Mouse (Mus musculus): ENCODE results near the gene Gm14443. TPM values are rescaled to one million over a fixed set of nuclear protein-coding genes. Genes with fewer than 3 reads are reported as not detected.
"Not testable (repeated sequence)": the region's sequence is repeated elsewhere in the genome, so short reads cannot be mapped to it uniquely, and the experiment has no call there.

The Gm14443 gene
- polyA plus RNA-seq, 2 experiments: 1.1 to 1.7 TPM

DNA sequence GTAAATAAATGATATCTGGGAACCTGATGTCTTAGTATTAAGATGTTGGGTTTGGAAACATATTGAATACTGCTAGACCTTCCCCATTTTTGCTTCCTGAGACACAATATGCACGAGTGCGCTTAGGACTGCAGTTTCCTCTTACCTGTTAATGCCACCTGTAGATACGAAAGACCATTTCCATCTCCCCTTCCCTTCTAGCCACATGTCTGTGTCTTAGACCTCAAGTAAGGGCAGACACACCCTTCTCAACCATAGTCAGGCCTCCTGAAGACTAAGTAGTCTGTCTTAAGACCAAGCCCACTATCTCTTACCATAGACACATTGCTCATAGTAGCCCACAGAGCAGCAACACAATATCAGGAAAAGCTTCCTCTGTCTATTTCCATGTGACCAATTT lies 3.5 kb downstream of the Gm14443 start:
- H3K9me3 ChIP-seq (ENCODE audit: control insufficient read depth, low read length): no peaks in the 10 kb centered on the region
- no peak for TF ChIP-seq POLR2A (IDR thresholded peaks at IDR 0.05; ENCODE audit: borderline replicate concordance, extremely low read depth, insufficient read depth, insufficient read length)
- 89% methylated on average over 3 of the region's 3 CpGs for WGBS

DNA sequence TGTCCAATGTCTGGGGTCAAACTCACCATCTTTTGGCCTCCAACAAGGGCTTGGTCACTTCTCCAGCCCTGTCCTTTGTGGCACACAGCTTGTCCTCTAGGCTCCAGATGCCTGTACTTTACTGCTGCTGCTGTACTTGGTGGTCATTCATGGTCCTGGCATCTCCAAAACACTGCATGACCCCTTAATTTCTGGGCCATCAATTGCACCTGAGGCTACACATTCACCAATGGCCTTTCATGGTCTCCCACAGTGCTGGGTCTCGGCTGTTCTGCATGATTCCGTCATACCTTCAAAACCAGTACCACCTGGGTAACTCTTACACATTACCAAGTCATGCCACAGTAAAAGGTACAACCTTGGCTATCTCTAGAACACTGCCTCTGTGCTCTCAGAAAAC lies 8.8 kb downstream of the Gm14443 start:
- H3K9me3 ChIP-seq (ENCODE audit: control insufficient read depth, low read length); H3K9ac ChIP-seq (ENCODE audit: low read depth, low read length, severe bottlenecking); DNase-seq (ENCODE audit: low spot score); H3K4me3 ChIP-seq (replicated peaks; ENCODE audit: low read length); H3K4me1 ChIP-seq (ENCODE audit: control insufficient read depth, insufficient read depth, low read length); ATAC-seq (ENCODE audit: low FRiP score, low read depth); H3K4me2 ChIP-seq (replicated peaks; ENCODE audit: low read depth, low read length, severe bottlenecking); H3K27me3 ChIP-seq (ENCODE audit: control insufficient read depth, insufficient read depth, low read length); H3K36me3 ChIP-seq (ENCODE audit: control insufficient read depth, insufficient read depth, low read length); H3K27ac ChIP-seq (replicated peaks; ENCODE audit: low read depth, low read length): not testable (repeated sequence)
- 87% methylated on average over 2 of the region's 2 CpGs for WGBS

More for the DNA sequence above, 3.5 kb downstream of the Gm14443 start:
- Histone ChIP-seq H3K9ac (ENCODE audit: low read depth, low read length, severe bottlenecking) (no peak overlapping the region), H3K27ac (replicated peaks; ENCODE audit: low read depth, low read length) (no peak overlapping the region), H3K4me2 (replicated peaks; ENCODE audit: low read depth, low read length, severe bottlenecking) (no peak overlapping the region), H3K36me3 (ENCODE audit: control insufficient read depth, insufficient read depth, low read length) (no peaks in the 10 kb centered on the region), H3K27me3 (ENCODE audit: control insufficient read depth, insufficient read depth, low read length) (no peaks in the 10 kb centered on the region), H3K4me3 (replicated peaks; ENCODE audit: low read length) (no peak overlapping the region), H3K4me1 (ENCODE audit: control insufficient read depth, insufficient read depth, low read length) (no peaks in the 10 kb centered on the region)
- ATAC-seq (ENCODE audit: low FRiP score, low read depth) (no peak), DNase-seq (ENCODE audit: low spot score) (no peak)

DNA sequence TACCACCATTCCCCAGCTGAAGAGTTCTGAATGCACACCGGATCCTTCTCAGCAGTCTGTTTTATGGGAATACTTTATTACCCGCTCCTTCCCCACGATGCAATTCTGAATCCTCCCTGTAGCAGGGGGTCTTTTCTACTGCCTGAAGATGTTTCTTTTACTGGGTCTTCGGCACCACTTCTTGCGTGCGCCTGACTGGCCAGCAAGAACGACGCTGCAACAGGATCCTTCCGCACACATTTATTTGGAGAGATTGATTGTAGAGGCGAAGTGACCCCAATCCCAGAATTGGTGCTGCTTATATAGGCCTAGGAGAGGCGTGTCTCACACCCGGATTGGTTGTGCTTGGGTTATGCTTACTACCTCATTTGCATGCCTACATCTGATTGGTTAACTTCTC lies 10.6 kb downstream of the Gm14443 start:
- not testable (repeated sequence) for H3K4me2 ChIP-seq (replicated peaks; ENCODE audit: low read depth, low read length, severe bottlenecking); H3K9me3 ChIP-seq (ENCODE audit: control insufficient read depth, low read length); H3K27me3 ChIP-seq (ENCODE audit: control insufficient read depth, insufficient read depth, low read length); H3K4me1 ChIP-seq (ENCODE audit: control insufficient read depth, insufficient read depth, low read length); ATAC-seq (ENCODE audit: low FRiP score, low read depth); H3K4me3 ChIP-seq (replicated peaks; ENCODE audit: low read length); H3K36me3 ChIP-seq (ENCODE audit: control insufficient read depth, insufficient read depth, low read length); H3K27ac ChIP-seq (replicated peaks; ENCODE audit: low read depth, low read length); H3K9ac ChIP-seq (ENCODE audit: low read depth, low read length, severe bottlenecking); DNase-seq (ENCODE audit: low spot score)
- WGBS: 96% methylated on average over 12 of the region's 12 CpGs

GRCm38 (mm10) chr2:175161438-175161837 lies 14.2 kb downstream of the Gm14443 start:
- H3K4me1 ChIP-seq (ENCODE audit: control insufficient read depth, insufficient read depth, low read length); DNase-seq (ENCODE audit: low spot score); H3K27ac ChIP-seq (replicated peaks; ENCODE audit: low read depth, low read length); ATAC-seq (ENCODE audit: low FRiP score, low read depth); H3K9ac ChIP-seq (ENCODE audit: low read depth, low read length, severe bottlenecking); H3K4me2 ChIP-seq (replicated peaks; ENCODE audit: low read depth, low read length, severe bottlenecking); H3K9me3 ChIP-seq (ENCODE audit: control insufficient read depth, low read length); H3K36me3 ChIP-seq (ENCODE audit: control insufficient read depth, insufficient read depth, low read length); H3K4me3 ChIP-seq (replicated peaks; ENCODE audit: low read length); H3K27me3 ChIP-seq (ENCODE audit: control insufficient read depth, insufficient read depth, low read length): not testable (repeated sequence)
- WGBS: 90% methylated on average over 4 of the region's 4 CpGs

GRCm38 (mm10) chr2:175158642-175159041 lies 17.0 kb downstream of the Gm14443 start:
- no peak overlapping the region for H3K4me2 ChIP-seq (replicated peaks; ENCODE audit: low read depth, low read length, severe bottlenecking)
- H3K4me3 ChIP-seq (replicated peaks; ENCODE audit: low read length): no peak overlapping the region
- 86% methylated on average over 3 of the region's 3 CpGs for WGBS
- H3K27ac ChIP-seq (replicated peaks; ENCODE audit: low read depth, low read length): no peak overlapping the region
- no peak overlapping the region for H3K9ac ChIP-seq (ENCODE audit: low read depth, low read length, severe bottlenecking)
- no peaks in the 10 kb centered on the region for H3K36me3 ChIP-seq (ENCODE audit: control insufficient read depth, insufficient read depth, low read length)
- ATAC-seq (ENCODE audit: low FRiP score, low read depth): no peak
- 0 out of 2 replicates have a peak, but pooled peaks cover 3% of the 10 kb centered on the region for H3K9me3 ChIP-seq (ENCODE audit: control insufficient read depth, low read length)
- H3K4me1 ChIP-seq (ENCODE audit: control insufficient read depth, insufficient read depth, low read length): no peaks in the 10 kb centered on the region
- H3K27me3 ChIP-seq (ENCODE audit: control insufficient read depth, insufficient read depth, low read length): no peaks in the 10 kb centered on the region
- DNase-seq (ENCODE audit: low spot score): no peak
- no peak for TF ChIP-seq POLR2A (IDR thresholded peaks at IDR 0.05; ENCODE audit: borderline replicate concordance, extremely low read depth, insufficient read depth, insufficient read length)

DNA sequence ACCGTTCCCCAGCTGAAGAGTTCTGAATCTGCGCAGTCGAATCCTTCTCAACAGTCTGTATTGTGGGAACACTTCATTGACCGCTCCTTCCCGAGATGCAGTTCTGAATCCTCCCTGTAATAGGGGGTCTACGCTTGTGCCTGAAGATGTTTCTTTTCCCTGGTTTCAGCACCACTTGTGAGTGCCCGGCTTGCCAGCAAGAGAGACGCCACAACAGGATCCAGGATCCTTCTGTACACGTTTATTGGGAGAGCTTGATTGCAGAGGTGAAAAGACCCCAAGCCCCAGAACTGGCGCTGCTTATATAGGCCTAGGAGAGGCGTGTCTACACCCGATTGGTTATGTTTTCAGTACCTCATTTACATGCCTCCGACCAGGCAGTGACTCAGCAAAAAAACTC lies 19.0 kb downstream of the Gm14443 start:
- Histone ChIP-seq H3K27me3 (ENCODE audit: control insufficient read depth, insufficient read depth, low read length) (no peaks in the 10 kb centered on the region), H3K36me3 (ENCODE audit: control insufficient read depth, insufficient read depth, low read length) (no peaks in the 10 kb centered on the region), H3K4me2 (replicated peaks; ENCODE audit: low read depth, low read length, severe bottlenecking) (no peak overlapping the region), H3K9me3 (ENCODE audit: control insufficient read depth, low read length) (0 out of 2 replicates have a peak, but pooled peaks cover 3% of the 10 kb centered on the region), H3K9ac (ENCODE audit: low read depth, low read length, severe bottlenecking) (no peak overlapping the region), H3K4me1 (ENCODE audit: control insufficient read depth, insufficient read depth, low read length) (no peaks in the 10 kb centered on the region), H3K27ac (replicated peaks; ENCODE audit: low read depth, low read length) (no peak overlapping the region), H3K4me3 (replicated peaks; ENCODE audit: low read length) (no peak overlapping the region)
- DNase-seq (ENCODE audit: low spot score) (no peak), ATAC-seq (ENCODE audit: low FRiP score, low read depth) (no peak)
- no peak for TF ChIP-seq POLR2A (IDR thresholded peaks at IDR 0.05; ENCODE audit: borderline replicate concordance, extremely low read depth, insufficient read depth, insufficient read length)
- WGBS: 91% methylated on average over 13 of the region's 13 CpGs

- not testable (repeated sequence) for H3K9me3 ChIP-seq (ENCODE audit: control insufficient read depth, low read length); ATAC-seq (ENCODE audit: low FRiP score, low read depth); H3K27ac ChIP-seq (replicated peaks; ENCODE audit: low read depth, low read length); H3K36me3 ChIP-seq (ENCODE audit: control insufficient read depth, insufficient read depth, low read length); DNase-seq (ENCODE audit: low spot score); H3K4me1 ChIP-seq (ENCODE audit: control insufficient read depth, insufficient read depth, low read length); H3K27me3 ChIP-seq (ENCODE audit: control insufficient read depth, insufficient read depth, low read length)
- 17% methylated on average over 1 of the region's 2 CpGs for WGBS
- Histone ChIP-seq H3K4me2 (replicated peaks; ENCODE audit: low read depth, low read length, severe bottlenecking) (peak within 1 kb of the TSS; percentile 33), H3K9ac (ENCODE audit: low read depth, low read length, severe bottlenecking) (peak within 1 kb of the TSS; percentile 31; the same call in 1 of the 2 replicates), H3K4me3 (replicated peaks; ENCODE audit: low read length) (peak within 1 kb of the TSS; percentile 37)
Observed at GRCm38 (mm10) chr2:175141993-175142295, 33.7 kb downstream of the Gm14443 start, which contains the start of gene Gm14399. Gm14399 (minus strand) TSS chr2:175142012.

DNA sequence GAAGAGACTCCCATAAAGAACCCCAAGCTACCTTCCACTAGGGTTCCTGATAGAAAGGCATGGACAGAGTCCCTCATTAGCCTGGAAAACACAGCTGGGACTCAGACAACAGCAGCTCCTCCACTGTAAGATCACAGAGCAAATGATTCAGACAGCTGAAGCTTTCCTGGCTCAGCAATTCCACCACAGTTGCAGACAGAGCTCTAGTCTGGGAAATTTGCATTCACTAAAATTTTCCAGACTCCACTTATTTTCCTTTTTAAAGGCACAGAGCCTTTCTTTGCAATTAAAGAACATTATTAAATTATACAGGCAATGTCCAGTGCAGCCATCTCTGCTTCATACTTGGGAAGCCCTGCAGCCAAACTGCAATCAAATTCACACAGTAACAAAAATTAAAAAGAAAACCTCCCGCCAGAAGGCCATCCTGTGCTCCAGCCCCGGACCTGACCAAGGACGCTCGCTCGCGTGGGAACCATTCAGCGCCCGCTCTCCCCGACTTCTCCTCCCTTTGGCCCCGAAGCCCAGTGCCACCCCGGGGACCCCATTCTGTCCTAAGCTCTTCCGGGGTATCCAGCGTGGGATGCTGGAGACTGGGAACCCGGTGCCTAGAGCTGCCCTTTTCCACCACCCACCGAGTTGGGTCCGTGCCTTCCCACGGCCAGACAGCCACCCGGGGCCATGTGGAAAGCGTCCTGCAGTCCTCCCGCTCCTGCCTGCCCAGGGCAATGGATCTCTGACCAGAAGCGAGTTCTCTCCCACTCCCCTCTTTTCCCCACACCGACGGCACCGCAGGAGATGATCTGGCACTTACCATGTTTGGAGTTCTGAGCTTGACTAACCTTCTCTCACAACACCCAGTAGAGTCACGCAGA lies 34.3 kb downstream of the Gm14443 start:
- H3K4me1 ChIP-seq (ENCODE audit: control insufficient read depth, insufficient read depth, low read length); H3K27ac ChIP-seq (replicated peaks; ENCODE audit: low read depth, low read length); H3K36me3 ChIP-seq (ENCODE audit: control insufficient read depth, insufficient read depth, low read length); ATAC-seq (ENCODE audit: low FRiP score, low read depth); H3K27me3 ChIP-seq (ENCODE audit: control insufficient read depth, insufficient read depth, low read length); DNase-seq (ENCODE audit: low spot score); H3K9me3 ChIP-seq (ENCODE audit: control insufficient read depth, low read length): not testable (repeated sequence)
- Histone ChIP-seq H3K4me2 (replicated peaks; ENCODE audit: low read depth, low read length, severe bottlenecking) (peak overlapping the region; percentile 33), H3K9ac (ENCODE audit: low read depth, low read length, severe bottlenecking) (peak overlapping the region; percentile 31; the same call in 1 of the 2 replicates), H3K4me3 (replicated peaks; ENCODE audit: low read length) (peak overlapping the region; percentile 37)
- 5% methylated on average over 21 of the region's 25 CpGs for WGBS

Measured in limb, embryonic 14.5 days (tissue).